Mouse (Mus musculus) 416B (cell line): ENCODE results near the gene Gm45234.

Experiments
- DNase-seq: peaks from one replicate; pipeline ENCODE4 v3.0.0; 2011; ENCODE audit warnings: low read depth

Gene Gm45234

DNA sequence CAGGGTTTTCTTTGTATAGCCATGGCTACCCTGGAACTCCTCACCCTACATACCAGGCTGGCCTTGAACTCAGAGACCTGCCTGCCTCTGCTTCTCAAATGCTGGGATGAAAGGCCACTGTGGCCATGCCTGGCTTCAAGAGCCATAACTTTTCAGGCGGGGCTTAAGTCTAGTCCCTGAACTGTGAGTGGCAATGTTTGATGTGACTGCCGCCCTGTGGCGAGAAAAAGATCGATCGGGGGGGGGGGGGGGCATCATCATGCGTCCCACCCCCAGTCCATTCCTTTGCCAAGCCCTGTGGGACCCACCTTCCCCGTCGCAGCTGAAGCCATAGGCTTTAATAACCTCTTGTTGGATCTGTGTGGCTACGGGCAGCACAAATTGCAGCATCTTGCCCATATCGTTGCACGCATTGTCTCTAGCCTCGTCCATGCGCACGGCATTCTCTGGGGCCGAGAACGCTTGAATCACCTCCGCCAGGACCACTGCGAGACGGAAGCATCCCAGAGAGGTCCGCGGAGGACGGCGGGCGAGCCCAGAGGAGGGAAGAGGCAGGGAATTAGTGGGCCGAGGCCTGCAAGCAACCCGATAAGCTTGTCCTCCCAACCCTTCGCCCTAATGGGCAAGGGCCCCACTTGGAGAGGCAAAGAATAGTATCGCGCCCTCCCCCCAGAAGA, 15.5 kb downstream of the Gm45234 start:
- peak; percentile 86 for DNase-seq

DNA sequence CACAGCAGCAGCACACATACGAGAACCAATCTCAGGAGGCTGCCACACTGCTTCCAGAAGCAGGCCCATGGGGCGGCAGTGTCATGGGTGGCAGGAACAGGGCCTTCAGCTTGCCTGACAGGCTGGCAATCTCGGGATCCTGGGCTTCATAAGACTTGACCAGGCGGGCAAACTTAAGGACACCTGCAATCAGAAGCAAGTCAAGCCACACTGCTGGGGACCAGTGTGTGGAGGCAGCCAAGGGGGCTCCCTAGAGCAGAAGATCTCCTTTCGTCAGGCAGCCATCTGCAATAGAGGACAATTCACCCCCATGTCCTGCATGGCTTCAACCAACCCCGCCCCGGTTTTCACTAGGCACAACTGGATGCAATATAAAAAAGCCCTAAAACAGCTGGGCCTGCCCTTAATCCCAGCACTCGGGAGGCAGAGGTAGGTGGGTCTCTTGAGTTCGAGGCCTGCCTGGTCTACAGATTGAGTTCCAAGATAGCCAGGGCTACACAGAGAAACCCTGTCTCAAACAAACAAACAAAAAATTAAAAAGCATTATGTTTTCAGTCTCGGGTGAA, 16.5 kb downstream of the Gm45234 start:
- no peak for DNase-seq

- peak; percentile 84 for DNase-seq
These were observed 17.3 kb downstream of the Gm45234 start, which contains the start of gene Ptpn6 for GRCm38 (mm10) chr6:124738511-124739023. TSS of gene Ptpn6 (minus strand) at chr6:124738714.

DNA sequence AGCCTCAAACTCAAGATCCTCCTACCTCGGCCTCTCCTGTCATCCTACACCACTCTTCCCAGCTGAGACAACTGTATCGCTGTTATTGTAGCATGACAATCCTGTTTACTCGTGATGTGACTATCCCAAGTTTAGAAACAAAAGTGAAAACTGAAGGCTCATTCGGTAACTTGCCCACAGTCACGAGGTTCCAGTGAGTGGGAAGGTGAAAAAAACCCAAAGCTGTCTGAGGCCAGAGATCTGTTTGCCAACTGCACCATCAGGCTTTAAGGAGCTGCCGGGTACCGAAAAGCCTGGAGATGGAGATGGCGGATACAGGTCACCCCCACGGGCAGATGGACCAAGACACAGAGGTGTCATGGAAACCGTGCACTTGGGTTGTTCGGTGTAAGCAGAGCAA, 18.8 kb downstream of the Gm45234 start:
- no peak for DNase-seq

DNA sequence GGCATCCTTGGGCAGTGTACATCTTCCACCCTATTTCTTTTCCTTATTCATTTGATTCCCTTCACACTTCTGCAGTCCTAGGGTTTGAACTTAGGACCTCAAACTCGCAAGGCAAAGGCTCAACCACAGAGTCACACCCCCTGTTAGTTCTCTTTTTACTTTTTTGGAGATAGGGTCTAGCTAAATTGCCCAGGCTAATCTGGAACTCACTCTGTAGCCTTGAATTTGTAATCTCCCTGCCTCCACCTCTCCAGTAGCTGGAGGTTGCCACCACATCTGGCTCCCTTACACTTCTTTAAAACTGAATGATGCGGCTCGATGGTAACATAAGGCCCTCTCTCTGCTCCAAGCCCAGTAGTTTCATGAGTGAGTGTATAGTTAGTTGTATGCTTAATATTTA, 21.4 kb downstream of the Gm45234 start:
- DNase-seq: no peak

GRCm38 (mm10) chr6:124732476-124733370, 23.1 kb downstream of the Gm45234 start:
- DNase-seq: peak; percentile 92

GRCm38 (mm10) chr6:124731038-124731437, 24.8 kb downstream of the Gm45234 start:
- DNase-seq: no peak

- DNase-seq: peak; percentile 97
These were observed 25.7 kb downstream of the Gm45234 start for GRCm38 (mm10) chr6:124729850-124730705.

DNA sequence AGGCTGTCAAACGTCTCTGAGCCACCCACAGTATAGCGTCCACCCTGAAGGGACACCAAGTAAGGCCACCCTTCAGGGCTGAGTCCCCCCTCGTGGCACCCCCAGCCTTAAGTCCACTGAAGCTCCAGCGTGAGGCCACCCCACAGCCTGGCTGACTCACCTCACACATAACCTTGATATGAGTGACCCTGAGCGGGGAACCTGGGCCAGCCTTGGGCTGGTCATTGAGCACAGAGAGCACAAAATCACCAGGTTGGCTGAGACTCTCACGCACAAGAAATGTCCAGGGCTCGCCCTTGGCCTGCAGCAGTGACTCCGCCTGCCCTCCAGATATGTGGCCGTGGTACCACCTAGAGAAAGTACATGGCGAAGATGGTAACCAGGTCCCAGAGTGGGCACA, 27.2 kb downstream of the Gm45234 start:
- DNase-seq: no peak

GRCm38 (mm10) chr6:124724472-124724871, 31.3 kb downstream of the Gm45234 start:
- DNase-seq: no peak

DNA sequence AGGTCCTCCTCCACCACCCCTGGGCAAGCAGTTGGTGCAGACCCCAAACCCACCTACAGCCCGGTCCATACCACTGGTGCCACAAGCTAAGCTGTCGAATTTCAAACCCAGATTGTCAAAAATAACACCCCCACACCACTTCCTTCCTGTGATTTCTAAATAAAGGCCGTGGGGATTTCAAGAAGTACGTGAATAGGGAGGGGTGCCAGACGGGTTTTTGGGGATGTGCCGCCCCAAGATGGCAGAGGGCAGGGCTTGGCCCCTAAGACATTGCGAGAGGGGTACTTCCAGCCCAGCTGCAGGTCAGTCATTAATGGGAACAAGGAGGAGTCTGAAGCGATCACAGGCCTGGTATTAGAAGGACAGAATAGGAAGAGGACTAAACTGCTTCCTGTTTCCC, 32.3 kb downstream of the Gm45234 start:
- peak; percentile 54 for DNase-seq

DNA sequence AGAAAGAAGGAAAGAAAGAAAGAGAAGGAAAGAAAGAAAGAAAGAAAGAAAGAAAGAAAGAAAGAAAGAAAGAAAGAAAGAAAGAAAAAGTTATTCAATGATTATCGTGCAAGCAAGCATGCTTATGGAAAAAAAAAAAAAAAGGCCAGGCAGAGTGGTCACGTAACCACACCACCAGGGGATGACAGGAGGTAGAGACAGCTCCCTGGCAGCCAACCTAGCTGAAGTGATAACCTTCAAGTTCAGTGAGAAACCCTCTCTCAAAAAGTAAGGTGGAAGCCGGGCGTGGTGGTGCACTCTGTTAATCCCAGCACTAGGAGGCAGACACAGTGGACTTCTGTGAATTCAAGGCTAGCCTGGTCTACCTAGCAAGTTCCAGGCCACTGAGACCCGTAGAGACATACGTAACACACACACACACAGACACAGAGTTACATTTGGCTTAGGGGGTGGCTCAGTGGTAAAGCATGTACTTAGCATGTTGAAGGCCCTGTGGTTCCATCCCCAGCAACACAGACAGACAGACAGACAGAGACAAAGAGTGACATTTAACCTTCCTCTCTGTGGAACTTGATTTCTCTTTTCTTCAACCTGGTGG, 32.8 kb downstream of the Gm45234 start:
- no peak for DNase-seq

- no peak for DNase-seq
These were observed 34.9 kb downstream of the Gm45234 start for GRCm38 (mm10) chr6:124720904-124721303.

GRCm38 (mm10) chr6:124719354-124719978, 36.4 kb downstream of the Gm45234 start:
- DNase-seq: no peak

DNA sequence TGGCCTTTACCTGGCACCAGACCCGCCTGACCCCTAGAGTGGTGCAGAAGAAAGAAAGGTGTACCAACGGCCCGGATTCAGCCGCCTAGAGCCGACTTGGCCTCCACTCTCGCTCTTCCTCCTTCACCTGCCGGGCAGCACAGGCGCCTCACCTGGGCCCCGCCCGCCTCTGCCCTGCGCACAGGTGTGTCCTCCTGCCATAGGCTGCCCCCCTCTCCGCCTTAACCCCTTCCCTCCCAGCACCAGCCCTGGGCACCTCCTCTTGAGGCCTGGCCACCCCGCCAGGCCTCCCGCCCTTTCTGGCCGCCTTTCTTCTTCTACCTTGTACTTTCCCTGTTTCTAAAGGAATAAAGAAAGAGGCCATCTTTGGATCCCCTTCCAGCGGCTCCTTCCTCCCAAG, 37.1 kb downstream of the Gm45234 start:
- no peak for DNase-seq

DNA sequence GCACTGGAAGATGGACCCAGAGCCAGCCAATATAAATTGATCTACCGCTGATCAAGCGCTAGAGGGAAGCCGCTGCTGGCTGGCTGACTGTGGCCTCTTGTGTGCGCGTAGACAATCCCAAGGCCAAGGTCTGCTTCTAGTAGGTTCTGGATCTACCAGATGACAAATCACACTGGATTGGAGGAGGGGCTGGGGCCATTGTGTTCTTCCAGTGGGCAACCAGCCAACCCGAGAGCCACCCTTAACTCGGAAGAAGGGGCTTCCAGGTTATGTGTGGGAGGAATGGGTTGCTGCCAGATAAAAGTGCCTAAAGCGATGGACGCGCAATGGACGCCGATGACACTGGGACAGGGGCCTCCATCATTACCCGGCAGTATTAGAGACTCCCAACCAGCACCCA, 37.9 kb downstream of the Gm45234 start:
- no peak for DNase-seq

DNA sequence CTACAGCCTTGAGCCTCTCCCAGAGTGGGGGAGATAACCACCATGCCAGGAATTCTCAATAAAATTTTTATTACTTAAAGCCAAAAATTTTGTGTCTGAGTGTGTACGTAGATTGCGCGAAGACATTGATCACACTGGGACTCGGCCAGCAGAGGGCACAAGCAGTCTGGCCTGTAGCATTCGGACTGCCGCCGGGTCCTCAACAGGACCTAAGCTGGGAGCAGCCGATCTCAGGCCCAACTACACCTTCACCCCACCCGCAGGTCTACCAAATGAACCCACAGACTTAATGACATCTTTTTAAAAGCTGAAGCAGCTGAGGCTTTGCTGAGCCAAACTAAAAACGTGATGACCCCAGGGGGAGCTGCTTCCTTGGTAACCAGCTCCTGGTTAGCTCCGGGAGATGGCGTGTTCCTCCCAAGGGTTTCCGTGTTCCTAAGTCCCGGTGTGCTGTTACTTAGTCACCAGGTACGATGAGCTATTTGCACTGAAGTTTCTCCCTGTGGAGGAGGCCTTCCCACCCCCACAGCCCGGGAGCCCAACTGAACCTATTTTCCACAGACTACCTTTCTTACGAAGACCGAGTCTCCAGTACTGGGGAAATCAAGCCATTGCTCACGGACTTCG, 38.8 kb downstream of the Gm45234 start:
- DNase-seq: peak; percentile 77

DNA sequence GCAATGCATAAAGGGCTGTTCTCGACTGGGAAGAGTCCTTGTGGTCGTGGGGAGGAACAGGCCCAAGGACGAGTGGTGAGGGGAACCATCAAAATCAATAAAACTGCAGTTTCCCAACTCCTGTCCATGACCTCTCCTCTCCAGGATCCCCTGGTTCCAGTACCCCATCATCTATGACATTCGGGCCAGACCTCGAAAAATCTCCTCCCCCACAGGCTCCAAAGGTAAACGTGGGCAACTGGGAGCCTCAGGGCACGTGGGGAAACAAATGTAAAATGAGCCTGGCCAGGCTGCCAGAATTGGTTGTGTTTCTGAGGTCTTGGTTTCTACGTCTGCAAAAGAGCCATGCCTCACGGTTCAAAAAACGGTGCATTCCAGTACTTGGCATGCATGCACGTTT, 42.9 kb downstream of the Gm45234 start:
- DNase-seq: no peak

GRCm38 (mm10) chr6:124711824-124712782, 43.7 kb downstream of the Gm45234 start, which contains the start of the genes Emg1 and Phb2:
TSS of gene Emg1 (minus strand) at chr6:124712178.
TSS of gene Phb2 (plus strand) at chr6:124712336.
- DNase-seq: peak; percentile 99
